Mouse (Mus musculus) kidney, adult 9 months (tissue): ENCODE measurements around the gene Gm17268.

Experiments
- DNase-seq: peaks from one replicate; pipeline ENCODE4 v3.0.0; 2022

The Gm17268 gene

GRCm38 (mm10) chr11:82030171-82030570 lies 8.2 kb downstream of the Gm17268 start:
- no peak for DNase-seq

- no peak for DNase-seq
Measured at GRCm38 (mm10) chr11:82023769-82024168, 14.6 kb downstream of the Gm17268 start.

DNA sequence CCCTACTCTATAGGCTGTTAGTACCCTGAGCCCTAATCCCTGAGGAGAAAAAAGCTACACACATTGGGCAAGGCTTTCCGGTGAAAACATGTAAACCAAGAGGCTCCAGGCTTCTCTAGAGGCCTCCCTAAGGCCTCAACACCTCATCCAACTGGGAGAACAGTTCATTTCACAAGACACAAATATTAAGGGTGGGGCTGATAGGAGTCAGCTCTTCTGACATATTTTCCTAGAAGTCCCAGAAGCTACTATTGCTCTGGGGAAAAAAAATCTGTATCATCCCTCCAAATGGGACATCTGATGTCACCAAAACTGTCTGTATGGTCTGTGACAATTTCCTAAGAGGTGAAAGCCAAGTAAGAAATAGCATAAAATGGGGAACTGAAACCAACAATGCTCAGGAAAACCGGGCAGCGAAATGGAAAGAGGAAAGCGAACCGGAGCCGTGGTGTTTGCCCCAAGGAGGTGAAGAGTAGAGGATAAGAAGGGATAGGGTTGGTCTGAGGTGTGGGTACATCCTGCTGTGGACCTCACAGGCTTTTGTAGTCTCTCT lies 15.8 kb downstream of the Gm17268 start:
- no peak for DNase-seq

DNA sequence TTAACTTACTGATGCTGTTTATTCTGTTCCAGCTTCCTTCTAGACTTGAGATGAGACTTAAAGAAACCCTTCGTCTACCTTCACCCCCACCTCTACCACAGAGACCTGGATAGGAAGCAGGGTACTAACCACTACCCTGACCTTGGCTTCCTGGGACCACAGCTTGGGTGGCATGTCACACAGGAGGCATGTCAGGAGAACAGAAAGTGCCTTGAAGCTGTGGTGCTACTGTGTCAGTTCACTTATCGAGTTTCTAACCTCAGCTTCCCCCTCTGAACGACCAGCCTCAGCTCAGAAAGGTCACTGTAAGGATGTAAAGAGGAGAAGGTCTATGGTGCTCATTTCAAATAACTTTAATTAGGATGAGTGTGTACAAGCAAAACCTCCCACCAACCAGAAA lies 17.0 kb downstream of the Gm17268 start:
- no peak for DNase-seq

GRCm38 (mm10) chr11:82019793-82020192 lies 18.6 kb downstream of the Gm17268 start:
- DNase-seq: no peak

GRCm38 (mm10) chr11:82019389-82019788 lies 19.0 kb downstream of the Gm17268 start:
- DNase-seq: no peak

DNA sequence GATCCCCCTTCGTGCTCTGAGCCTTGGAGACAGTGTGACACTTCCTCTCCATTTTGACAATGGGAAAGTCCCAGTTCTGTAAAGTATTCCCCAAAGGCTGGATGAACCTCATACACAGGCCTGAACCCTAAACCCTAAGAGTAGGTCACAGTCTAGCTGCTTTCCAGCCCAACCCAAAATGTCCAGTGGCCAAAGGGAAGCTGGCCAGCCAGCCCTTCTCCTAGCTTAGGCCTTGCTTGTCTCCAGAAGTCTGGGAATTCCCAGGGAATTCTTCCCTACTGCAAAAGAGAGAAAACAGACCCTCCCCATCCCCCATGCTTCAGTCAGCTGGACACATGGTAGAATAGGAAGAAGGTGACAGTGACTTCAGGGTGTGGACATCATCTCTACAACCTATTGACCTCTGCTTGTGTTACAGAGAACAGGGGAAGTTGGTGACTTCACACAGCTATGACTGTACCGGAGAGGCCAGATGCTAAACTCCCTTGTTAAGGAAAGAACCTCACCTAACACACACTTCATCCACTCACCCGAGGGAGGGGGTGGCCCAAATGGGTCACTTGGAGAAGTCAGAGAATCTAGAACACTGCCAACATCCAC lies 22.1 kb downstream of the Gm17268 start:
- DNase-seq: no peak

DNA sequence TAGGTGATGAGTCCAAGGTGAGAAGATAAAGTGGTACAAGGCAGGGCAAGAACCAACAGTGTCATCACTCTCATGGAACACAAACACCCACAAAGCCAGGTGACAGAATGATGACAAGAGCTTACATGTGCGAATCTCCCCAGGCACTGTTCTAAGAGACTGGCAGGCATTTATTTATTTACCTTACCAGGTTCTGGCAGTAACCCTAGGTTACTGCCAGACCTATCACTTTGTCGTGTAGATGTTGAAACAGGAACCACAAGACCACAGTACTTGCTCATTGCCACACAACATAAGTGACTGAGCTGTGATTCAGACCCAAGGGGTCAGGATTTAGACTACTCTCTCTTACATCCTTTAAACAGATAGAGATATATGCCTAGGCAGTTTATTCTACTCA lies 23.3 kb downstream of the Gm17268 start:
- DNase-seq: no peak

DNA sequence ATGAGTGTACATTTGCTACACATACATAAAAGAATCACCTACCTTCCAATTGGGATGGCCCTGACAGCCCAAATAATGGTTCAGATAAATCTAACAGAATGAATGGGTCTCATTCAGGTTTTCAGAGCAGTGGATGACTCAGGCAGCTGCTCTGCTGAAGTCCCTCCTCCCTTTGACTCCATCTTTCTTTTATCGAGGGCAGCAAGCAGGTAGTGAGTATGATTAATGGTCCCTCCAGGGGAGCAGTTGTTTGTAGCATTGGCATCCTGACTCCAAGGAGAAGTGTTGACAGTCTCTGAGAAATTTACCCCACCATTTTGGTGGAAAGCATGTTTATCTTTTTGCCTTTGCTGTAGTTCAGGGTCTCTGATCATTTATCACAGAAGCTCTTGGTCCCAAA lies 24.6 kb downstream of the Gm17268 start:
- no peak for DNase-seq

- DNase-seq: no peak
Measured at GRCm38 (mm10) chr11:82011411-82012193, 26.8 kb downstream of the Gm17268 start.

GRCm38 (mm10) chr11:82010115-82010514 lies 28.2 kb downstream of the Gm17268 start:
- no peak for DNase-seq

- DNase-seq: peak; percentile 48
Measured at GRCm38 (mm10) chr11:82006796-82007423, 31.5 kb downstream of the Gm17268 start.

GRCm38 (mm10) chr11:82004810-82005209 lies 33.6 kb downstream of the Gm17268 start:
- no peak for DNase-seq

DNA sequence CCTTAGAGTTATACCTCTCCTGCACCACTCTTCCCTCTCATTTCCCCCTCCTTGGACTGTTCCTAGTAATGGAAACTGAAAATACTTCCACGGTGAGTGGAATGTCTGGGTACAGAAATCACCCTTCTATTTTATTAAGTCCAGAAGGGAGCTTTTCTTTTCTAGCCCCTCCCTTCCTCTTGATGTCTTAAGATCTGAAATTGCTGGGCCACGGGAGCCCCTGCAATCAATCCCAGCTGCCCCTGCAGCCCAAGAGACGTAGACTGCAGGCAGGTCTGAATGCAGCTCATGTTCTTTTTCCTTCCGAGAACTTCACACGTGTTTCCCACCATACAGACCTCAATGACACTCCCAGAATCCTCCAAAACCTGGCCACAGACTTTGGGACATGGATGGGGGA lies 37.8 kb downstream of the Gm17268 start:
- no peak for DNase-seq

- DNase-seq: no peak
Measured at GRCm38 (mm10) chr11:81999469-81999868, 38.9 kb downstream of the Gm17268 start.

DNA sequence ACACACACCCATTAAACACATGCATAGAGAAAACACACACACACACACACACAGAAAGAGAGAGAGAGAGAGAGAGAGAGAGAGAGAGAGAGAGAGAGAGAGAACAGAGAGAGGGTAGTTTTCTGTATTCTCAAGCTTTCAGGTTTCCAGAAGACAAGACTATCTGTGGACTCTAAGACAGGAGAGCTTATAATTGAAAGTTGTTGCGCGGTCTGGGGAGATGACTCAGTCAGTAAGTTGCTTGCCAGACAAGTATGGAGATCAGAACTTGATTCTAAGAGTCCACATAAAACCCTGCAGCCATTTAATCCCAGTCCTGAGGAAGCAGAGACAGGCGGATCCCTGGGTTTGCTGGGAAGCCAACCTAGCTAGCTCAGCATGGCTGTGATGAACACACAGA lies 39.7 kb downstream of the Gm17268 start:
- DNase-seq: no peak

DNA sequence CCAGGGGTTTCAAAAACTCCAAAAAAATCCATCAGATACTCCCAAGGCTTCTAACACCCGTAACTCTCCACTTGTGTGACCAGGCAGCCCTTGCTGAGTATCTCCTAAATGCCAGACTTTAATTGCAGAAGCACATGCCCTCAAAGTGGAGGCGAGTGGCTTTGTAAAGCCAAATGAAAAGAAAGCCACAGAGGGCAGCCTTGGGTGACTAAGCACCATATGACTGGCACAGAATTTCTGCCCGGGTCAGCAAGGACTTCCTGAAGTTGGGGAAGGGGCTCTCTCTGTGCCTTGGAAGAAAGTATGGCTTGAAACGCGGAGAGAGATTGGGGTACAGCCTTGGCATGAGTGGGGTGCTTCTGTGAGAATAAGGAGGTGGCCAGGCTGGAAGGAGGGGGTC lies 41.3 kb downstream of the Gm17268 start:
- no peak for DNase-seq

DNA sequence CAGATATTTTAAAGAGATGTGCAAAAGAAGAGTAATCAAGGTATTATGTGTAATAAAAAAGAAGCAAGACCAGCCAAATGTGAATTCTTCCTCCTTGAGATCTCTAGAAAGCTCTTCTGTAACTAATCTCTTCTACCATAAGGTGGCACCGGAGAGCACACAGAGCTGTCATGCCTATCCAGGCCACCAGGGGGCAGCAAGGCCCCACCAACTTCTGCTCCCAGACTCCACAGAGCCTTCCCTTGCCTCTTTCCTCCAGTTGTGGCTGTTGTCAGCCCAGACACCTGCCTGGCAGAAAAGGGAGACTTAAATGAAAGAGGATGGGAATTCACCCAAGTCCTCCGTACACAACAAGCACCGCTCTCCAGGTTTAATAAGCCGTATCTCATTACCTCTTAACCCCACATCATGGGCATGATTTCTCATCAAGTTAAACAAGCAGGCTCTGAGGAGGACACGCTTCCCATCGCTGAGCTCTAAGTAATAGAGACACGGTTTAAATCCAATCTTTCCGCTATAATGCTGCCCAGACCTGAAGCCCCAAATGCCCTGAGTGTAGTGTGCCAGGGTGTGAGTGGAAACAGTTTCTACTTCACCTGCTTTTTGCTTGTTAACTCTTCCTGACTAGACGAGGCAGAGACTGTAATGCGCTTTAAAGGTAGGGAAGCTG lies 42.1 kb downstream of the Gm17268 start:
- DNase-seq: peak; percentile 76

DNA sequence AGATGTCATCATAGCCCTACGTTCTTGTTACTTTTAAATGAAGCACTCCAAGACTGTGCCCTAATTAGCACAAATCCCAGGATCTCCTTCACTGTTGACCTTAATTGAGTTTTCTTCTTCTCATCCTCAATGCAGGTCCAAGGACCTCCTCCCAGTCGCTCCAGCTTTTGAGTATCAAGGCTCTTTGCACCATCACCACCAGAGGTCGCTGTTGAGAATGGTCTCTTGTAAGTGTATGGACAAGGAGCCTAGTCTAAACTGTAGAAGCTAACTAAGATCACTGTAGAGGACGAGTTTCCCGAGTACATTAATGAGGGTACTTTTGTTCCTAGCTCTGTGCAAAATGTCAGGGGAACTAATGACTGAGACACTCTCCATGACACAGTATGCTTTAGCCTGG lies 55.2 kb downstream of the Gm17268 start:
- DNase-seq: peak; percentile 47

GRCm38 (mm10) chr11:81982191-81982590 lies 56.2 kb downstream of the Gm17268 start:
- DNase-seq: no peak
